Mouse (Mus musculus) CH12.LX (cell line): Measurements from ENCODE around the gene Galm. TPM values are rescaled to one million over a fixed set of nuclear protein-coding genes. Genes with fewer than 3 reads are reported as not detected.

Source experiments
- DNase-seq: peaks from one replicate; pipeline ENCODE4 v3.0.0-alpha.2; 2013; ENCODE audit errors: extremely low read depth
- H3K27ac ChIP-seq: 2 replicates; pipeline ENCODE4 v1.5.1; 2012; ENCODE audit warnings: low read depth, mild to moderate bottlenecking, control low read depth, moderate library complexity; ENCODE audit not compliant: insufficient read depth
- H3K27me3 ChIP-seq: replicated peaks from 2 replicates; pipeline ENCODE3; 2012; ENCODE audit warnings: inconsistent platforms
- H3K36me3 ChIP-seq, 2 experiments: replicated peaks in 1 of 2; 2 replicates each; pipeline versions ENCODE3 to v1.6.1; 2012; ENCODE audit warnings: inconsistent platforms in 1 of 2, low read length in 1 of 2, mild to moderate bottlenecking in 1 of 2, mixed read lengths in 1 of 2, moderate library complexity in 1 of 2; ENCODE audit not compliant: control insufficient read depth in 1 of 2, insufficient read depth in 1 of 2
- H3K4me1 ChIP-seq, 2 experiments: 2 replicates each; pipeline ENCODE4 v1.6.1; 2012; ENCODE audit warnings: inconsistent platforms in 1 of 2, moderate library complexity in 1 of 2; ENCODE audit not compliant: insufficient read depth in 2 of 2, control insufficient read depth in 1 of 2
- H3K4me2 ChIP-seq: 2 replicates; pipeline ENCODE4 v1.6.1; 2012; ENCODE audit warnings: low read depth, mild to moderate bottlenecking, control low read depth; ENCODE audit not compliant: poor library complexity, insufficient read depth, severe bottlenecking
- H3K4me3 ChIP-seq, 3 experiments: fragments of 150-350 bp in 1 of 3; sonication (generic) in 1 of 3; replicated peaks in 1 of 3; 2 replicates each; pipeline versions ENCODE3 to v1.5.1; 2011 to 2012; ENCODE audit warnings: low read depth in 2 of 3, low read length in 2 of 3, mild to moderate bottlenecking in 2 of 3, moderate library complexity in 2 of 3, control low read depth in 1 of 3, improper control_type of control experiment in 1 of 3, inconsistent platforms in 1 of 3, mixed read lengths in 1 of 3; ENCODE audit not compliant: poor library complexity in 1 of 3
- H3K79me2 ChIP-seq: replicated peaks from 2 replicates; pipeline ENCODE4 v1.6.1; 2012; ENCODE audit warnings: mild to moderate bottlenecking, moderate library complexity; ENCODE audit not compliant: control insufficient read depth, poor library complexity, insufficient read depth, severe bottlenecking; ENCODE audit errors: extremely low read depth
- H3K9ac ChIP-seq: 2 replicates; pipeline ENCODE4 v1.6.1; 2012; ENCODE audit warnings: low read depth, mild to moderate bottlenecking, control low read depth, moderate library complexity; ENCODE audit not compliant: insufficient read depth
- H3K9me3 ChIP-seq: replicated peaks from 2 replicates; pipeline ENCODE3; 2012; ENCODE audit warnings: low read length, inconsistent platforms, mixed read lengths
- BHLHE40 ChIP-seq: IDR thresholded peaks from 2 replicates; pipeline ENCODE4 v1.6.1; 2011; ENCODE audit warnings: mild to moderate bottlenecking, low read depth, low read length, improper control_type of control experiment
- ELF1 ChIP-seq: IDR thresholded peaks from 2 replicates; pipeline ENCODE4 v1.6.1; 2014; ENCODE audit warnings: low read depth, mild to moderate bottlenecking, inconsistent platforms, low read length, improper control_type of control experiment
- EP300 ChIP-seq: IDR thresholded peaks from 2 replicates; pipeline ENCODE4 v1.6.1; 2011; ENCODE audit warnings: low read length, improper control_type of control experiment
- GABPA ChIP-seq: IDR thresholded peaks from 2 replicates; pipeline ENCODE4 v1.6.1; 2012; ENCODE audit warnings: low read depth, low read length, improper control_type of control experiment, inconsistent platforms; ENCODE audit not compliant: insufficient replicate concordance
- HCFC1 ChIP-seq: IDR thresholded peaks from 2 replicates; pipeline ENCODE4 v1.6.1; 2012; ENCODE audit warnings: low read depth, mild to moderate bottlenecking, inconsistent platforms, low read length, improper control_type of control experiment
- JUN ChIP-seq: IDR thresholded peaks from 2 replicates; pipeline ENCODE4 v1.6.1; 2011; ENCODE audit warnings: low read depth, mild to moderate bottlenecking, low read length, improper control_type of control experiment, moderate library complexity; ENCODE audit not compliant: insufficient read depth
- JUND ChIP-seq: conservative IDR thresholded peaks from 2 replicates; pipeline ENCODE4 v1.6.1; 2011; ENCODE audit warnings: low read depth, low read length, improper control_type of control experiment
- KAT2A ChIP-seq: IDR thresholded peaks from 2 replicates; pipeline ENCODE4 v1.6.1; 2012; ENCODE audit warnings: low read length, improper control_type of control experiment, inconsistent platforms; ENCODE audit not compliant: insufficient replicate concordance
- MAFK ChIP-seq: IDR thresholded peaks from 2 replicates; pipeline ENCODE4 v1.6.1; 2011; ENCODE audit warnings: low read length, improper control_type of control experiment; ENCODE audit not compliant: insufficient replicate concordance
- MAX ChIP-seq: IDR thresholded peaks from 2 replicates; pipeline ENCODE4 v1.6.1; 2011; ENCODE audit warnings: low read length, improper control_type of control experiment
- MAZ ChIP-seq: IDR thresholded peaks from 2 replicates; pipeline ENCODE4 v1.6.1; 2012; ENCODE audit warnings: low read depth, mild to moderate bottlenecking, inconsistent platforms, low read length, improper control_type of control experiment, moderate library complexity
- MXI1 ChIP-seq: IDR thresholded peaks from 2 replicates; pipeline ENCODE4 v1.6.1; 2011; ENCODE audit warnings: mild to moderate bottlenecking, low read depth, low read length, improper control_type of control experiment
- MYC ChIP-seq: IDR thresholded peaks from 2 replicates; pipeline ENCODE4 v1.6.1; 2011; ENCODE audit warnings: low read depth, mild to moderate bottlenecking, improper control_type of control experiment, low read length
- NELFE ChIP-seq: IDR thresholded peaks from 2 replicates; pipeline ENCODE4 v1.6.1; 2011; ENCODE audit warnings: low read depth, low read length, improper control_type of control experiment
- NRF1 ChIP-seq: IDR thresholded peaks from 2 replicates; pipeline ENCODE4 v1.6.1; 2014; ENCODE audit warnings: low read depth, mild to moderate bottlenecking, inconsistent platforms, low read length, improper control_type of control experiment, moderate library complexity
- PAX5 ChIP-seq: IDR thresholded peaks from 2 replicates; pipeline ENCODE4 v1.6.1; 2012; ENCODE audit warnings: low read length, inconsistent platforms, mixed read lengths
- POLR2AphosphoS2 ChIP-seq: IDR thresholded peaks from 2 replicates; pipeline ENCODE4 v1.6.1; 2011; ENCODE audit warnings: low read depth, low read length, improper control_type of control experiment
- SIN3A ChIP-seq: IDR thresholded peaks from 2 replicates; pipeline ENCODE4 v1.6.1; 2012; ENCODE audit warnings: low read length, improper control_type of control experiment, inconsistent platforms
- TBP ChIP-seq: conservative IDR thresholded peaks from 2 replicates; pipeline ENCODE4 v1.6.1; 2011; ENCODE audit warnings: low read depth, low read length, improper control_type of control experiment
- TCF12 ChIP-seq: IDR thresholded peaks from 2 replicates; pipeline ENCODE4 v1.6.1; 2014; ENCODE audit warnings: low read depth, mild to moderate bottlenecking, inconsistent platforms, low read length, improper control_type of control experiment
- USF1 ChIP-seq: IDR thresholded peaks from 2 replicates; pipeline ENCODE4 v1.6.1; 2014; ENCODE audit warnings: low read depth, mild to moderate bottlenecking, inconsistent platforms, low read length, improper control_type of control experiment
- ZKSCAN1 ChIP-seq: IDR thresholded peaks from 2 replicates; pipeline ENCODE4 v1.6.1; 2012; ENCODE audit warnings: low read depth, inconsistent platforms, low read length, improper control_type of control experiment, borderline replicate concordance
- ZMIZ1 ChIP-seq: IDR thresholded peaks from 2 replicates; pipeline ENCODE4 v1.6.1; 2012; ENCODE audit warnings: low read depth, mild to moderate bottlenecking, inconsistent platforms, low read length, improper control_type of control experiment
- ZNF384 ChIP-seq: IDR thresholded peaks from 2 replicates; pipeline ENCODE4 v1.6.1; 2012; ENCODE audit warnings: low read depth, low read length, improper control_type of control experiment, inconsistent platforms
- dilution Hi-C: fragments of 300-500 bp; cut with MboI; formaldehyde crosslinking; loops from 2 replicates; pipeline ENCODE4 v1.14.3; 2020; ENCODE audit warnings: low sequenced_read_pairs; ENCODE audit not compliant: extremely low pct_unique_long_range_greater_than_20kb, extremely low pct_ligation_motif_present
- in situ Hi-C: fragments of 300-500 bp; cut with MboI; formaldehyde crosslinking; loops from 3 replicates; pipeline ENCODE4 v1.14.3; 2019; ENCODE audit warnings: low sequenced_read_pairs, low pct_ligation_motif_present, low pct_unique_long_range_greater_than_20kb, mixed read lengths
- polyA plus RNA-seq: library from polyadenylated mRNA; unstranded; fragments of >175 nt; gene quantifications from 2 replicates; pipeline ENCODE4 v1.2.1, GENCODE M21; 2012; ENCODE audit warnings: low read depth; ENCODE audit not compliant: insufficient read length
- total RNA-seq, 2 experiments: library from RNA; depleted of rRNA; stranded (reverse); fragments of 300-350 nt in 1 of 2; fragments of >200 nt in 1 of 2; gene quantifications; 2 replicates each; pipeline ENCODE4 v1.2.3; 2012 to 2014

Gene Galm
- total RNA-seq (2012; rRNA removed) = not detected in 2 replicates
- 0.09 TPM in 1 of 2 replicates, not detected in the other for total RNA-seq (2014; rRNA removed)
- not detected in 2 replicates for polyA plus RNA-seq

GRCm38 (mm10) chr17:80127331-80128251 is at the start of gene Galm:
Galm (plus strand) TSS chr17:80127471.
- dilution Hi-C loops (no loop called here), in situ Hi-C loops (loop anchor here (10.0 kb wide), 1 partner anchor 47 kb away; no protein-coding TSS in a partner anchor)
- Histone ChIP-seq H3K4me3 (no peak within 1 kb of the TSS), H3K27ac (no peak within 1 kb of the TSS), H3K36me3 (no peaks in the 10 kb centered on the region), H3K9ac (no peak within 1 kb of the TSS), H3K27me3 (no peaks in the 10 kb centered on the region), H3K4me1 (peaks cover 11 to 19% of the 10 kb centered on the region in 2 experiments), H3K9me3 (no peaks in the 10 kb centered on the region), H3K79me2 (no peaks in the 10 kb centered on the region), H3K4me2 (no peak within 1 kb of the TSS)
- no peak for DNase-seq
- TF ChIP-seq USF1 = no peak
- no peak for TF ChIP-seq ZNF384
- no peak for TF ChIP-seq MAX
- no peak for TF ChIP-seq MXI1
- TF ChIP-seq JUND = no peak
- no peak for TF ChIP-seq MYC
- TF ChIP-seq EP300 = no peak

GRCm38 (mm10) chr17:80078726-80079125 is 48.5 kb upstream of the Galm start:
- dilution Hi-C loops = no loop called here
- in situ Hi-C loops = no loop called here
- no peak overlapping the region for H3K4me2 ChIP-seq
- no peak overlapping the region for H3K9ac ChIP-seq
- H3K36me3 ChIP-seq = no peaks in the 10 kb centered on the region
- no peak overlapping the region for H3K27ac ChIP-seq
- no peak for DNase-seq
- peaks cover 5% of the 10 kb centered on the region for H3K9me3 ChIP-seq
- no peaks in the 10 kb centered on the region for H3K4me1 ChIP-seq
- no peak overlapping the region for H3K4me3 ChIP-seq
- peaks cover 55% of the 10 kb centered on the region for H3K27me3 ChIP-seq
- TF ChIP-seq MAFK (no peak), BHLHE40 (no peak), MAZ (no peak), PAX5 (no peak), KAT2A (no peak), EP300 (no peak), TBP (no peak), HCFC1 (no peak), TCF12 (no peak), JUN (no peak), NELFE (no peak), MYC (no peak), JUND (no peak), ELF1 (no peak), NRF1 (no peak), ZKSCAN1 (no peak), GABPA (no peak), POLR2AphosphoS2 (no peak), ZMIZ1 (no peak), SIN3A (no peak)
- H3K79me2 ChIP-seq = no peaks in the 10 kb centered on the region
